Mouse (Mus musculus): ENCODE results near the gene Cd70.
"Not testable (repeated sequence)": the region's sequence is repeated elsewhere in the genome, so short reads cannot be mapped to it uniquely, and the experiment has no call there.

The Cd70 gene

GRCm38 (mm10) chr17:57134021-57134420 is 15.6 kb downstream of the Cd70 start:
- DNase-seq: not testable (repeated sequence)

GRCm38 (mm10) chr17:57131793-57132192 is 17.8 kb downstream of the Cd70 start:
- no peak for DNase-seq

GRCm38 (mm10) chr17:57125853-57126622 is 23.5 kb downstream of the Cd70 start:
- no peak for DNase-seq

GRCm38 (mm10) chr17:57124792-57125191 is 24.8 kb downstream of the Cd70 start:
- DNase-seq: no peak

GRCm38 (mm10) chr17:57123192-57124118 is 26.1 kb downstream of the Cd70 start:
- DNase-seq: no peak

- no peak for DNase-seq
These were observed 27.7 kb downstream of the Cd70 start for GRCm38 (mm10) chr17:57121856-57122255.

- DNase-seq: no peak
These were observed 30.8 kb downstream of the Cd70 start for GRCm38 (mm10) chr17:57118524-57119349.

- DNase-seq: no peak
These were observed 32.8 kb downstream of the Cd70 start for GRCm38 (mm10) chr17:57116801-57117200.

- DNase-seq: no peak
These were observed 36.7 kb downstream of the Cd70 start for GRCm38 (mm10) chr17:57112768-57113474.

- no peak for DNase-seq
These were observed 39.6 kb downstream of the Cd70 start for GRCm38 (mm10) chr17:57110005-57110404.

- DNase-seq: no peak
These were observed 40.9 kb downstream of the Cd70 start for GRCm38 (mm10) chr17:57108666-57109171.

- DNase-seq: no peak
These were observed 41.4 kb downstream of the Cd70 start for GRCm38 (mm10) chr17:57108040-57108665.

- DNase-seq: no peak
These were observed 42.5 kb downstream of the Cd70 start for GRCm38 (mm10) chr17:57107064-57107463.

- no peak for DNase-seq
These were observed 43.6 kb downstream of the Cd70 start for GRCm38 (mm10) chr17:57106035-57106368.

- peak; percentile 39 for DNase-seq
These were observed 44.2 kb downstream of the Cd70 start, which contains the start of gene Tnfsf9 for GRCm38 (mm10) chr17:57105181-57106034. TSS of gene Tnfsf9 (plus strand) at chr17:57105325.

GRCm38 (mm10) chr17:57104496-57104895 is 45.1 kb downstream of the Cd70 start:
- no peak for DNase-seq

- no peak for DNase-seq
These were observed 47.3 kb downstream of the Cd70 start for GRCm38 (mm10) chr17:57102276-57102675.

- no peak for DNase-seq
These were observed 49.8 kb downstream of the Cd70 start for GRCm38 (mm10) chr17:57099629-57100325.

- no peak for DNase-seq
These were observed 51.3 kb downstream of the Cd70 start for GRCm38 (mm10) chr17:57098321-57098720.

- peak; percentile 81 for DNase-seq
These were observed 53.0 kb downstream of the Cd70 start for GRCm38 (mm10) chr17:57096623-57096920.
